Comparison of ENCODE assay signal across 7 mouse cellular contexts in the genomic region with DNA sequence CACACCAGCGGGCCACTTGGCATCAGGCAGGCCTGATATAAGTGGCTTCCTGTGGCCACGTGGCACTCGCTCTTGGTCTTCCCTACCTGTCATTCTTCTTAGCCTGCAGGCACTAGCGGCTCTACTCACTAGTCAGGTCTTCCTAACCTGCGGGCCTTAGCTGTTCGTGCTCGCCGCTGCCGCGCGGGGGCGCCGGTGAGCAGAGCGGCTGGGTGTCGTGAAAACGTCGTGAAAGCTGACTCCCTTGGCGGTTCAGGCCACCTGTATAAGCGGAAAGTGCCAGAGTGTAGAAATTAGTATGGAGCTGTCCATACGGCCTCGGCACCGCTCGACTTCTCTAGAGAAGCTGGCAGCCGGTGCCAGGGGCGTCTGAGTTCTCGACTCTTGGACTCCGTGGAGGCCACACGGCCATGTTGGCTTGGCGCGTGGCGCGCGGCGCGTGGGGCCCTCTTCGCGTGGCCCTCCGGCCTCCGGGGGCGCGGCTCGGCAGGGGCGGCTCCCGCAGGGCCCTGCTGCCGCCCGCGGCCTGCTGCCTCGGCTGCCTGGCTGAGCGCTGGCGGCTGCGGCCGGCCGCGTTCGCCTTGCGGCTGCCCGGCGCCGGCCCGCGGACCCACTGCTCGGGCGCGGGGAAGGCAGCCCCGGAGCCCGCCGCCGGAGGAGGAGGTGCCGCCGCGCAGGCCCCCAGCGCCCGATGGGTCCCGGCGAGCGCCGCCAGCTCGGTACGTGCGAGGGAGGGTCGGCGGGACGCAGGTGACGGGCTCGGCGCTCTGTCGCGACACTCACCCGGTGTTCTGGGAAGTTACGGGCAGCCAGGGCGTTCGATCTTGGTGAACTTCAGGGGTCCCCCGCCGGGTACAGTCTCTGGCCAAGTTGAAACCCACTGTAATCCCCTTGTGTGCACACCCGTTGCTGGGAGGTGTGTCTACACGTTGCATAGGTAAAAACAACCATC. TPM values are rescaled to one million over a fixed set of nuclear protein-coding genes. Genes with fewer than 3 reads are reported as not detected.
DNase-seq lines count a peak whose midpoint lies in the region; ATAC-seq and TF ChIP-seq lines count a peak whose summit lies in the region.

A gene (plus strand): TSS at position 260 of the 952 bp plus-strand sequence.

- TF ChIP-seq CTCF in intestine, postnatal 0 days (IDR thresholded peaks at IDR 0.05; ENCODE audit: low read depth): peak; percentile 100
- peak; percentile 97 for TF ChIP-seq CTCF in small intestine, adult 2 months (IDR thresholded peaks at IDR 0.05; ENCODE audit: extremely low read depth, insufficient read length, insufficient replicate concordance, low read depth, low read length)

- intact Hi-C loops in left cerebral cortex, postnatal 4 days (cut with DNase I): no loop called here

- H3K27me3 ChIP-seq in embryonic facial prominence, embryonic 10.5 days (replicated peaks; ENCODE audit: low read depth, poor library complexity, severe bottlenecking): no peaks in the 10 kb centered on the region
- H3K27me3 ChIP-seq in intestine, postnatal 0 days (replicated peaks; ENCODE audit: control insufficient read depth, insufficient read depth, low read length): no peaks in the 10 kb centered on the region
- H3K27me3 ChIP-seq in midbrain, embryonic 12.5 days: no peaks in the 10 kb centered on the region
- no peaks in the 10 kb centered on the region for H3K27me3 ChIP-seq in small intestine, adult 2 months (ENCODE audit: control insufficient read depth, insufficient read depth, low read length)

- peak; percentile 94 for ATAC-seq in intestine, postnatal 0 days
- peak; percentile 94 for ATAC-seq in midbrain, embryonic 12.5 days (ENCODE audit: low FRiP score, low read depth)

- no peaks in the 10 kb centered on the region for H3K9me3 ChIP-seq in embryonic facial prominence, embryonic 10.5 days
- no peaks in the 10 kb centered on the region for H3K9me3 ChIP-seq in intestine, postnatal 0 days (ENCODE audit: control insufficient read depth)
- H3K9me3 ChIP-seq in midbrain, embryonic 12.5 days: no peaks in the 10 kb centered on the region

- peaks cover 16% of the 10 kb centered on the region for H3K4me1 ChIP-seq in embryonic facial prominence, embryonic 10.5 days
- H3K4me1 ChIP-seq in intestine, postnatal 0 days (replicated peaks; ENCODE audit: control insufficient read depth, insufficient read depth, low read length): peaks cover 5% of the 10 kb centered on the region; the same call in 1 of the 2 replicates
- H3K4me1 ChIP-seq in midbrain, embryonic 12.5 days: peaks cover 13% of the 10 kb centered on the region
- peaks cover 10% of the 10 kb centered on the region for H3K4me1 ChIP-seq in small intestine, adult 2 months (ENCODE audit: control insufficient read depth, insufficient read depth, insufficient read length, low read length)

- H3K4me3 ChIP-seq in embryonic facial prominence, embryonic 10.5 days: peak within 1 kb of the TSS; percentile 93
- peak within 1 kb of the TSS; percentile 77 for H3K4me3 ChIP-seq in intestine, postnatal 0 days (ENCODE audit: low read depth, low read length)
- peak within 1 kb of the TSS; percentile 99 for H3K4me3 ChIP-seq in midbrain, embryonic 12.5 days
- H3K4me3 ChIP-seq in small intestine, adult 2 months (ENCODE audit: low read depth, low read length): peak within 1 kb of the TSS; percentile 81

- TF ChIP-seq POLR2A in small intestine, adult 2 months (IDR thresholded peaks at IDR 0.05; ENCODE audit: low read depth, low read length): peak; percentile 90

- H3K27ac ChIP-seq in embryonic facial prominence, embryonic 10.5 days (replicated peaks): peak within 1 kb of the TSS; percentile 90
- H3K27ac ChIP-seq in intestine, postnatal 0 days (ENCODE audit: low read depth, low read length): peak within 1 kb of the TSS; percentile 88
- H3K27ac ChIP-seq in midbrain, embryonic 12.5 days (replicated peaks): peak within 1 kb of the TSS; percentile 77
- H3K27ac ChIP-seq in small intestine, adult 2 months (ENCODE audit: insufficient read depth, low read depth, low read length): 0 out of 2 replicates have a peak within 1 kb of the TSS, but pooled peaks have one; percentile 28

- peak within 1 kb of the TSS; percentile 76 for H3K4me2 ChIP-seq in intestine, postnatal 0 days (replicated peaks; ENCODE audit: low read depth)
- H3K4me2 ChIP-seq in midbrain, embryonic 12.5 days (replicated peaks): peak within 1 kb of the TSS; percentile 74

- peaks cover 39% of the 10 kb centered on the region for H3K36me3 ChIP-seq in embryonic facial prominence, embryonic 10.5 days (replicated peaks)
- H3K36me3 ChIP-seq in intestine, postnatal 0 days (ENCODE audit: control insufficient read depth, insufficient read depth): peaks cover 18% of the 10 kb centered on the region; the same call in 1 of the 2 replicates
- H3K36me3 ChIP-seq in midbrain, embryonic 12.5 days: peaks cover 17% of the 10 kb centered on the region
- peaks cover 11% of the 10 kb centered on the region for H3K36me3 ChIP-seq in small intestine, adult 2 months (ENCODE audit: control insufficient read depth, insufficient read depth, low read length)

- peak within 1 kb of the TSS; percentile 88 for H3K9ac ChIP-seq in intestine, postnatal 0 days (ENCODE audit: low read depth, low read length)
- H3K9ac ChIP-seq in midbrain, embryonic 12.5 days (replicated peaks): peak within 1 kb of the TSS; percentile 92

- peak; percentile 98 for DNase-seq in adrenal gland, postnatal 10 days
- DNase-seq in embryonic facial prominence, embryonic 10.5 days (ENCODE audit: low spot score): peak; percentile 98
- peak; percentile 31 for DNase-seq in gonadal fat pad, adult 2 months (ENCODE audit: low read depth)
- peak; percentile 91 for DNase-seq in left cerebral cortex, postnatal 4 days

- WGBS in embryonic facial prominence, embryonic 10.5 days: under 1% methylated on average over 96 of the region's 96 CpGs
- WGBS in intestine, postnatal 0 days: under 1% methylated on average over 81 of the region's 96 CpGs
- WGBS in midbrain, embryonic 12.5 days: under 1% methylated on average over 80 of the region's 96 CpGs
- WGBS in small intestine, adult 2 months: under 1% methylated on average over 96 of the region's 96 CpGs

RNA-seq across cellular contexts. Expression of the gene that starts here (rescaled TPM):
- 100 to 1,000 TPM; 109 to 121 TPM for total RNA-seq in adrenal gland, postnatal 10 days (2021)
- polyA plus RNA-seq in embryonic facial prominence, embryonic 10.5 days (2016; fragmentation: Nextera tagmentation; extraction: Ambion mirVana): 14.7 and 16.4 TPM in 2 replicates
- polyA plus RNA-seq in gonadal fat pad, adult 2 months (2012; rRNA removed): 25.3 and 37.3 TPM in 2 replicates
- polyA plus RNA-seq in intestine, postnatal 0 days (2015; fragmentation: Nextera tagmentation; extraction: Ambion mirVana): 36.6 and 39.0 TPM in 2 replicates
- 10 to 100 TPM; 24.6 to 28.4 TPM for total RNA-seq in left cerebral cortex, postnatal 4 days (2021)
- 22.1 and 25.8 TPM in 2 replicates for polyA plus RNA-seq in midbrain, embryonic 12.5 days (2016; fragmentation: Nextera tagmentation; extraction: Ambion mirVana)
- polyA plus RNA-seq in small intestine, adult 2 months (2012; rRNA removed): 34.8 and 49.8 TPM in 2 replicates

Comparison
In these comparisons a context has a peak if more than half of its experiments do, and no peak if none do; other contexts are left out.
1. Peak in every context shown above with its lines: DNase-seq, ATAC-seq, H3K4me3 ChIP-seq and H3K27ac ChIP-seq.
2. DNase-seq: peak in every context shown above with its lines; median percentile 98 in adrenal gland, postnatal 10 days; 98 in embryonic facial prominence, embryonic 10.5 days; 91 in left cerebral cortex, postnatal 4 days; 31 in gonadal fat pad, adult 2 months.
3. H3K27ac ChIP-seq: peak in every context shown above with its lines; median percentile 90 in embryonic facial prominence, embryonic 10.5 days; 88 in intestine, postnatal 0 days; 77 in midbrain, embryonic 12.5 days; 28 in small intestine, adult 2 months.